Mouse (Mus musculus) myocyte (in vitro differentiated cells): ENCODE measurements around the gene Pnck. TPM values are rescaled to one million over a fixed set of nuclear protein-coding genes. Genes with fewer than 3 reads are reported as not detected.
A peak's percentile ranks its signal among the peaks of the same experiment; 100 is the strongest.

ENCODE experiments used
- H3K27me3 ChIP-seq: one replicate; pipeline ENCODE4 v1.6.1; 2011; ENCODE audit not compliant: control insufficient read depth, insufficient read depth, insufficient read length
- H3K36me3 ChIP-seq: one replicate; pipeline ENCODE4 v1.6.1; 2011; ENCODE audit not compliant: control insufficient read depth, insufficient read depth
- H3K4me2 ChIP-seq: one replicate; pipeline ENCODE4 v1.6.1; 2011; ENCODE audit warnings: low read depth, control low read depth
- H3K4me3 ChIP-seq: one replicate; pipeline ENCODE4 v1.5.1; 2011; ENCODE audit warnings: mild to moderate bottlenecking, control low read depth, moderate library complexity
- H3K79me2 ChIP-seq: one replicate; pipeline ENCODE4 v1.6.1; 2011; ENCODE audit not compliant: control insufficient read depth, insufficient read depth
- H3ac ChIP-seq: one replicate; pipeline ENCODE4 v1.6.1; 2011; ENCODE audit not compliant: control insufficient read depth, insufficient read length
- CEBPB ChIP-seq: IDR thresholded peaks from 2 replicates; pipeline ENCODE4 v1.6.1; 2011; ENCODE audit warnings: mild to moderate bottlenecking, moderate library complexity; ENCODE audit not compliant: poor library complexity, insufficient read depth, severe bottlenecking
- E2F4 ChIP-seq: IDR thresholded peaks from one replicate; pipeline ENCODE4 v1.6.1; 2011; ENCODE audit warnings: mild to moderate bottlenecking, control low read depth, moderate library complexity; ENCODE audit not compliant: insufficient read depth
- MAX ChIP-seq: IDR thresholded peaks from one replicate; pipeline ENCODE4 v1.6.1; 2011; ENCODE audit warnings: low read depth, mild to moderate bottlenecking, control low read depth
- MYOD1 ChIP-seq, 3 experiments: IDR thresholded peaks; one replicate each; pipeline ENCODE4 v1.6.1; 2011; ENCODE audit warnings: control low read depth in 2 of 3, low read depth in 2 of 3, mild to moderate bottlenecking in 2 of 3, moderate library complexity in 1 of 3; ENCODE audit not compliant: insufficient read length in 2 of 3, control insufficient read depth in 1 of 3
- MYOG ChIP-seq, 3 experiments: IDR thresholded peaks; one replicate each; pipeline ENCODE4 v1.6.1; 2011; ENCODE audit warnings: control low read depth in 2 of 3, low read depth in 2 of 3, mild to moderate bottlenecking in 2 of 3; ENCODE audit not compliant: insufficient read length in 2 of 3, control insufficient read depth in 1 of 3, insufficient read depth in 1 of 3
- POLR2A ChIP-seq: IDR thresholded peaks from one replicate; pipeline ENCODE4 v1.6.1; 2011; ENCODE audit warnings: low read depth, mild to moderate bottlenecking, control low read depth, moderate library complexity; ENCODE audit not compliant: insufficient read length
- POLR2AphosphoS2 ChIP-seq: IDR thresholded peaks from one replicate; pipeline ENCODE4 v1.6.1; 2011; ENCODE audit warnings: low read depth, control low read depth; ENCODE audit not compliant: insufficient read length
- REST ChIP-seq: IDR thresholded peaks from one replicate; pipeline ENCODE4 v1.6.1; 2011; ENCODE audit warnings: mild to moderate bottlenecking, control low read depth, moderate library complexity; ENCODE audit not compliant: insufficient read depth, insufficient read length
- SRF ChIP-seq: IDR thresholded peaks from one replicate; pipeline ENCODE4 v1.6.1; 2011; ENCODE audit warnings: low read depth; ENCODE audit not compliant: control insufficient read depth, insufficient read length
- TCF12 ChIP-seq: IDR thresholded peaks from one replicate; pipeline ENCODE4 v1.6.1; 2011; ENCODE audit warnings: mild to moderate bottlenecking, control low read depth; ENCODE audit not compliant: poor library complexity, insufficient read depth, severe bottlenecking
- TCF3 ChIP-seq: IDR thresholded peaks from one replicate; pipeline ENCODE4 v1.6.1; 2011; ENCODE audit warnings: low read depth, control low read depth; ENCODE audit not compliant: insufficient read length
- USF1 ChIP-seq: IDR thresholded peaks from one replicate; pipeline ENCODE4 v1.6.1; 2011; ENCODE audit warnings: low read depth, mild to moderate bottlenecking, control low read depth, moderate library complexity
- polyA plus RNA-seq: library from polyadenylated mRNA; unstranded; fragments of >200 nt; fragmentation: generic; extraction: Trizol; gene quantifications from one replicate; pipeline ENCODE4 v1.2.1, GENCODE M21; 2012; ENCODE audit warnings: missing spikeins

The Pnck gene
- polyA plus RNA-seq, 1 experiment, result 0.11 TPM

GRCm38 (mm10) chrX:73684156-73684555, 24.2 kb upstream of the Pnck start:
- Histone ChIP-seq H3K36me3 (peaks cover 13% of the 10 kb centered on the region), H3K4me2 (no peak overlapping the region), H3ac (no peak overlapping the region), H3K4me3 (no peak overlapping the region), H3K27me3 (no peaks in the 10 kb centered on the region), H3K79me2 (no peaks in the 10 kb centered on the region)
- no peak for TF ChIP-seq SRF
- no peak for TF ChIP-seq USF1
- TF ChIP-seq MAX, result no peak
- no peak for TF ChIP-seq MYOG (IDR thresholded peaks at IDR 0.05; ENCODE audit: control insufficient read depth in 1 of 3, insufficient read depth in 1 of 3, insufficient read length in 2 of 3, low read depth in 2 of 3)
- TF ChIP-seq TCF12, result no peak
- no peak for TF ChIP-seq TCF3
- TF ChIP-seq E2F4, result no peak
- no peak for TF ChIP-seq POLR2A
- no peak for TF ChIP-seq REST
- TF ChIP-seq POLR2AphosphoS2, result no peak
- TF ChIP-seq CEBPB, result no peak
- TF ChIP-seq MYOD1 (IDR thresholded peaks at IDR 0.05; ENCODE audit: control insufficient read depth in 1 of 3, insufficient read length in 2 of 3, low read depth in 2 of 3), result no peak

GRCm38 (mm10) chrX:73676668-73677067, 16.8 kb upstream of the Pnck start:
- Histone ChIP-seq H3K4me3 (no peak overlapping the region), H3ac (no peak overlapping the region), H3K4me2 (no peak overlapping the region), H3K36me3 (peaks cover 1% of the 10 kb centered on the region), H3K27me3 (no peaks in the 10 kb centered on the region), H3K79me2 (peaks cover 7% of the 10 kb centered on the region)
- TF ChIP-seq TCF12 (no peak), POLR2AphosphoS2 (no peak), MAX (no peak), SRF (no peak), USF1 (no peak), CEBPB (no peak), MYOG (IDR thresholded peaks at IDR 0.05; ENCODE audit: control insufficient read depth in 1 of 3, insufficient read depth in 1 of 3, insufficient read length in 2 of 3, low read depth in 2 of 3) (no peak), E2F4 (no peak), POLR2A (no peak), TCF3 (no peak), MYOD1 (IDR thresholded peaks at IDR 0.05; ENCODE audit: control insufficient read depth in 1 of 3, insufficient read length in 2 of 3, low read depth in 2 of 3) (no peak), REST (no peak)

- peaks cover 7% of the 10 kb centered on the region for H3K79me2 ChIP-seq
- peak overlapping the region; percentile 75 for H3K4me2 ChIP-seq
- H3K36me3 ChIP-seq, result no peaks in the 10 kb centered on the region
- no peaks in the 10 kb centered on the region for H3K27me3 ChIP-seq
- no peak for TF ChIP-seq MAX
- peak; percentile 35 for TF ChIP-seq USF1
- H3K4me3 ChIP-seq, result peak overlapping the region; percentile 44
- no peak overlapping the region for H3ac ChIP-seq
These were observed 15.3 kb upstream of the Pnck start for GRCm38 (mm10) chrX:73675231-73675630.

- Histone ChIP-seq H3K4me2 (peak overlapping the region; percentile 75), H3ac (peak overlapping the region; percentile 85), H3K36me3 (no peaks in the 10 kb centered on the region), H3K4me3 (peak overlapping the region; percentile 44), H3K79me2 (peaks cover 7% of the 10 kb centered on the region), H3K27me3 (no peaks in the 10 kb centered on the region)
- TF ChIP-seq POLR2A (no peak), MYOG (IDR thresholded peaks at IDR 0.05; ENCODE audit: control insufficient read depth in 1 of 3, insufficient read depth in 1 of 3, insufficient read length in 2 of 3, low read depth in 2 of 3) (no peak), POLR2AphosphoS2 (no peak), E2F4 (no peak), CEBPB (no peak), TCF12 (no peak), MYOD1 (IDR thresholded peaks at IDR 0.05; ENCODE audit: control insufficient read depth in 1 of 3, insufficient read length in 2 of 3, low read depth in 2 of 3) (no peak), SRF (no peak), REST (no peak), USF1 (no peak), MAX (no peak), TCF3 (no peak)
These were observed 14.2 kb upstream of the Pnck start for GRCm38 (mm10) chrX:73673968-73674661.

- TF ChIP-seq REST (no peak), POLR2AphosphoS2 (no peak), E2F4 (no peak), TCF12 (no peak), MYOG (IDR thresholded peaks at IDR 0.05; ENCODE audit: control insufficient read depth in 1 of 3, insufficient read depth in 1 of 3, insufficient read length in 2 of 3, low read depth in 2 of 3) (no peak), TCF3 (no peak), USF1 (no peak), MAX (no peak), POLR2A (no peak), CEBPB (no peak), SRF (no peak), MYOD1 (IDR thresholded peaks at IDR 0.05; ENCODE audit: control insufficient read depth in 1 of 3, insufficient read length in 2 of 3, low read depth in 2 of 3) (no peak)
- peak overlapping the region; percentile 44 for H3K4me3 ChIP-seq
- peak overlapping the region; percentile 85 for H3ac ChIP-seq
- no peaks in the 10 kb centered on the region for H3K27me3 ChIP-seq
- no peaks in the 10 kb centered on the region for H3K36me3 ChIP-seq
- H3K4me2 ChIP-seq, result peak overlapping the region; percentile 75
- peaks cover 7% of the 10 kb centered on the region for H3K79me2 ChIP-seq
These were observed 13.7 kb upstream of the Pnck start for GRCm38 (mm10) chrX:73673619-73673967.
